Mouse (Mus musculus) E14TG2a.4 (cell line): ENCODE measurements at regions not wholly inside any gene's neighbourhood (a gene's known extent, or its start where the extent isn't known, plus 50 kb on each side); places are given as distances from the start of the nearest gene placed in this dataset.

Experiments used
- CTCF ChIP-seq: conservative IDR thresholded peaks from 2 replicates; pipeline ENCODE4 v1.5.1; 2014; ENCODE audit warnings: low read length
- POU5F1 ChIP-seq: IDR thresholded peaks from 2 replicates; pipeline ENCODE4 v1.6.1; 2014; ENCODE audit warnings: low read length, borderline replicate concordance

DNA sequence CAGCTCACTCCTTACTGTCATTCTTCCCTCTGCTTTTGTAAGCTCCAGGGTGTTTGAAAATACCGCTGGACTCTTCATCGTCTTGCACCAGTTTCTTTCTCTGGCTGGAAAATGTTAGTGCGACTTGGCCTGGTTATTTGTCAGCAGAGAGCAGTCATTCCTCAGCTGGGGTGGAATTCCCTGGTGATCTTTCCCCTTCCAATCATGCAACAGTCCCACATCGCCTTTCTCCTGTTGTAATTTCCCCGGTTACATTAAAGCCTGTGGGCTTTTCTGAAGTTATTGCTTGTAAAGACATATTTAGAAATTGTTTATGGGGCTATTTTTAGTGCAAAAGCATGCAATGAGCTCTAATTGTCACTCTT lies 216.8 kb upstream of the Map3k1 start:
- TF ChIP-seq CTCF = no peak
- no peak for TF ChIP-seq POU5F1
